Mouse (Mus musculus) monocyte, adult 2 months (primary cell): Measurements from ENCODE around the gene Slc12a7.
A peak's percentile ranks its signal among the peaks of the same experiment; 100 is the strongest.

Source experiments
- DNase-seq, 2 experiments: peaks; one replicate each; pipeline ENCODE4 v3.0.0; 2022; ENCODE audit warnings: low spot score in 2 of 2, low read depth in 1 of 2

Gene Slc12a7

GRCm38 (mm10) chr13:73814181-73814580 is 81.3 kb downstream of the Slc12a7 start:
- no peak for DNase-seq

DNA sequence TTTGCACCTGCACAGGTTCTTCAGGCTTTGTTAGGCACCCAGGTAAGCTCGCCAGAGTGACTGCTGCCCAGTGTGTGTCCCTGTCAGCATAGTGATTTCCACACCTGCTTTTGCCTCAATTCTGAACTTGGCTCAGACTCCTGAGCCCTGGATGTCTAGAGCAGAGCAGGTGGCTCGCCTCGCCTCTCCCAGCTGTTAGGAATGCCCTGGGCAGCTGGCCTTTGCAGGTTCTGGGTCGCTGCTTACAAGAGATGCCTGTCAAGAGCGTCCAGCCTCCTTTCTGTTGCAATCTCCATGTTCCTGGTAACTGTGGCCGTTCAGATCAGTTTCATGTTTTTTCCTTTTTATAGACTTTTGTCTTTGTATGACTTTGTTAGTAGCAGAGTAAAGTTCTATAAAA is 83.4 kb downstream of the Slc12a7 start:
- DNase-seq, result no peak

GRCm38 (mm10) chr13:73818921-73819320 is 86.0 kb downstream of the Slc12a7 start:
- no peak for DNase-seq

- DNase-seq, result no peak
These were observed 88.4 kb downstream of the Slc12a7 start for GRCm38 (mm10) chr13:73821251-73821650.

DNA sequence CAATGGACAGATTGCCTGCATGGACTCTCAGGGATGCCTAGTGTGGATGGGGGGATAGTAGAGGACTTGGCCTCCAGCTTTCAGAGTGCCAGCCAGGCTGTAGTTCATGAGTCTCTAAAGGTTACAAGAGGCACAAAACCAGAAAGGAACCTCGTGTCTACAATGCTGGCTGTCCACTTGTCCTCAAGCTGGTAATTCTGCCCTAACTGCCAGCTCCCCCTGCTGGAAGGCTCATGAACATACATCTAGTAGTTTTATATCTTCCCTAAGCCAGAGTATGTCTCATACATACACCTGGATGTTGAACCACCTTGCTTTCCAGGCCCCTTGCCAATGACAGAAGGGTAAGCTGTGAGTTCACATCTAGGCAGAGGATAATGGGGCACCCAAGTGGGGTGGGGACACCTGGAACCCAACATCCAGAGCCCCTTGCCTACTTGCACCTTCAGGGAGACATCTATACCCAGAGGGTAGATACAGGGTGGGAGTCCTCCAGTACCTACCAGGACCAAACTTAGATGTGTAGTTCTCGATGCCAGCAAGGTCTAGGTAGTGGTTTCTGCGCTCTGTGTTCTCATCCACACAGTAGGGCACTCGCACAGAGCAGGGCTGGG is 89.4 kb downstream of the Slc12a7 start:
- peak in 1 of 2 experiments; percentile 32 for DNase-seq

DNA sequence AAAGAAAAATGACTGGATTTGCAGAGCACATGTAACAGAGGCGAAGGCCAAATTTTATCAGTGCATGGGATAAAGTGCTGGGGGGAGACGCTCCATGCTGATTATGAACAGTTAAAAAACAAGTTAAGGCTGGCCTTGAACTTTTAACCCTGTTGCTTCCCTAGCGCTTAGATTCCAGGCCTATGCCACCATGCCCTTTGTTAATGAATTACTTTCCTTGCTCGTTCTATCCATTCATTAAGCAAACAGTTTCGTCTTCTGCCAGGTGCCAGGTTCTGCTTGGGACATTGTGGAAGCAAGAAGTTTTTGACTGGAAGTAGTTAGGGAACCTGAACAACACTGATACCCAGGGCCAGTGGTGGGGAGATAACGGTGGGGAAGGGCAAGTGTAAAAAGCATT is 90.8 kb downstream of the Slc12a7 start:
- DNase-seq, result no peak

GRCm38 (mm10) chr13:73827243-73827642 is 94.3 kb downstream of the Slc12a7 start:
- DNase-seq, result no peak

GRCm38 (mm10) chr13:73831486-73831885 is 98.6 kb downstream of the Slc12a7 start:
- no peak for DNase-seq

DNA sequence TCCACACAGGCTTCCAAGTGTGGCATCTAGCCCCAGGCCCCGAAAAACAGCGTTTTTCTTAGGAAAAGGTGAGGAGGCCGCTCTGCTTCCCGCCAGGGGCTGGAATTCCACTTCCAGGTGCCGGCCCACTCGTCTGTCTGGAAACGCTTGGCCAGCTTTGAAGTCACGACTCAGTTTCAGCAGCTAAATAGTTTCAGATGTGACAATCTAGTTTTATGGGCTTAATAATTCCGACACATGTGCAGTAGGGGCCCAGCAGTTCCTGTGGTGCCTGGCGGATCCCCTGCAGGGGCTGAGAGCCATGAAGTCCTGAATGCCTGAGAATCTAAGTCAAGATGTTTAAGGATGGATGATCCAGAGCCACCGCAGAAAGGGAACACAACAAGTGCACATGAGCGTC is 100.9 kb downstream of the Slc12a7 start:
- DNase-seq, result no peak

DNA sequence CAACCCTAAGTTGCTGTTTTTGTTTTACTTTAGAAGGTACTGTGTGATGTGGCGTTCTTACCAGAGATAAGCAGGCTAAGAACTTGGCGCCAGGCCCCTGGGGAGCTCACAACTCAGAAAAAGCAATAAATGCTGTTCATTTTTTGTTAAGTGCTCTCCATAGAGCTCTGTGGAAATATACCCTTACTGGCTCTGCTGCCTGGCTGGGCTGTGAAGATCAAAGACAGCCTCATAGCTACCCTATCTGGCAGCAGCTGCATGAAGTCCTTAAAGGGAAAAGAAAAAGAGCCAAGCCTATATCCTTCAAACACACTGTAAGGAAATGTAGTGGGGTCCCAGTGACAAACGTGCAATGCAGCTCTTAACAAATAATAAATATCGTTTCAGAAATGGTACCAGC is 102.9 kb downstream of the Slc12a7 start:
- DNase-seq, result no peak

- DNase-seq, result no peak
These were observed 103.6 kb downstream of the Slc12a7 start for GRCm38 (mm10) chr13:73836491-73836890.

- DNase-seq, result no peak
These were observed 104.8 kb downstream of the Slc12a7 start for GRCm38 (mm10) chr13:73837708-73838107.

GRCm38 (mm10) chr13:73839137-73839548 is 106.2 kb downstream of the Slc12a7 start:
- DNase-seq, result no peak

DNA sequence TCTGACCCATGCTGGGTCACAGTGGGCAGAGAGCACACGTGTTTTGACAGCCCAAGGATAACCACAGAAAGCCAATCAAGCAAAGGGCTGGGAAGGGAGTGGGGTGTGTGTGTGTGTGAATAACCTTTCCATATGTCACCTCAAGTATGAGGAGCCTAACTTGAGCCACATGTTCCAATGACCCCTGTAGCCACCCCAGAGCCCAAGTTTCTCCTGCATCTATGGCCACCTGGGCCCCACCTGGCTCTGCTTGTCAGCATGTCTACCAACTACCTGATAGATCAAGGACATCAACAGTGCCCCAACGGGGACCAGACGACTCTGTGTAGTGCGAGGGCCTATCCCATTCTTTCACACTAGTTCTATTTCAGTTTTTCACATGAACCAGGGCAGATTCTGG is 106.8 kb downstream of the Slc12a7 start:
- no peak for DNase-seq

DNA sequence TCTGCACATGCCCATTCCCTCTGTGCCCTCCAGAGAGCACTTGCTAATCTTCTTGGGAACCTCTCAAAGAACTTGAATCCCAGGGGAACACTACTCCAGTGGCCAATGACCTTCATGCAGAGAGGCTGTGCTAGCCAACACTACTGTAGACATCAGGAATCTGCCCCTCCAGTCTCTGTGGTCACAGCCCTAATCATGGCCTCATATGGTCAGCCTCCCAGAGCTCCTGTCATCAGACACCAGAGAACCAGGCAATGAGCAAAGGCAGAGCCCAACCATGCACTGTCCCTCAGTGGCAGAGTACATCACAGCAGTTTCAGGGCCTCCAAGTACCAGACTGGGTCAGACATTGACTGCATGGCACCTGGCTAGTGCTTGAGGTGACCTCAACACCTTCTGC is 109.8 kb downstream of the Slc12a7 start:
- no peak for DNase-seq

DNA sequence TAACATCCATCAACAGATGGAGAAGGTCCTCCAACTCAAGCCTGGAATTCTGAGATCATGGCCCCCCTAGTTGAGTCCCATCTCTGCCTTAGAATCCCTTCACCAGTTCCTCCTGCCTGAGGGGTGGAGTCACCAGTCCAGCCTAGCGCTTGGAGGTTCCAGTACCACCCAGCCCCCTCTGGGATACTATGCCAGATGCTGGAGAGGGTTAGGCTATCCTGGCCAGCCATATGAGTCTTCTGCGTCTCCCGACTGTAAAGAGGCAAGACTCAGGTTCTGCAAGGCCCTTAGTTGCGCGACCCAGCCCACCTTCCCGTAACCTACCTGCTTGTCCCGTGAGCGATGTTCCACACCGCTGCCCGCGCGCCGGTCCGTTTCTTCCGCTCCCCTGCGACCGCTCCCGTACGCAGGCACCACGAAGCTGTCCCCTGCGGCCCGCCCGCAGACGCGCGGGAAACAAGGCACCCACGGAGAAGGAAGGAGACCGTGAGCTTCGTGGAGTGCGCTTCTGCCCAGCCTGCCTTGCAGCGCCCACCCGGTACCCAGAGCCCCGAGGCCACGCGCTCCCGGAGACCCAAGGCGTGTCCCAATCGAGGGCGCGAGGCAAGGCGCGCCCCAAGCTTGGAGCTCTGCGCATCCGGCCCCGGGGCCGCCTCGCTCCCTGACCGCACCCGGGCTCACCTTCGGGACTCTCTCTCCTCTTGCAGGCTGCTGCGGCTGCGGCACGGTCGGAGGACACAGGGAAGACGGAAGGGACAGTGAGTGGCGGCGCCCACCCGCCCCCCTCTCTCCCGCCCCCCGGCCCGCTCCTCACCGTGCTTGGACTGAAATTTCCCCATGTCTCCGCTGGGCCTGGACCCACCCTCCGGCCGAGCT is 113.9 kb downstream of the Slc12a7 start:
- no peak for DNase-seq

DNA sequence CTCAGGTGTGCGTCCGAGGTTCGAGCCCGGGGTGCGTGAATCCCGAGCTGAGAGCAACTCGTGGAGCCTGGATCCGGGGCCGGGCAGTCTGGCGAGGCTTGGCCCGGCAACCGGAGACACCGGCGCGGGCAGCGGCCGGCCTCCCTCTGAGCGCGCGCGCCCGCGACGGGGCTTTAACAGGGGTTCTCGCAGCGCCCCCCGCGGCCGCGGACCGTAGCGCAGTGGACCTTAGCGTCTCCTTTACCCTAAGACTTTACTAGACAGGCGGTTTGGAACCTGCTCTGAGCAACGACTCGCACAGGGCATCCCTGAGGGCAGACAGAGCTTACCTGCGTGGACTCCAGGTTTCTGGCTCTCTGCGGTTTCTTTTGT is 114.6 kb downstream of the Slc12a7 start, which contains the start of gene Nkd2:
Gene Nkd2, minus strand, starts transcription at position 167 of the 372 bp plus-strand sequence.
- DNase-seq, result peak; percentile 17 to 40
